Mouse (Mus musculus): ENCODE results near the gene 6330409D20Rik. TPM values are rescaled to one million over a fixed set of nuclear protein-coding genes. Genes with fewer than 3 reads are reported as not detected.

6330409D20Rik gene
- total RNA-seq, 2 experiments from 2014 or later: 2.8 to 2.9 TPM

DNA sequence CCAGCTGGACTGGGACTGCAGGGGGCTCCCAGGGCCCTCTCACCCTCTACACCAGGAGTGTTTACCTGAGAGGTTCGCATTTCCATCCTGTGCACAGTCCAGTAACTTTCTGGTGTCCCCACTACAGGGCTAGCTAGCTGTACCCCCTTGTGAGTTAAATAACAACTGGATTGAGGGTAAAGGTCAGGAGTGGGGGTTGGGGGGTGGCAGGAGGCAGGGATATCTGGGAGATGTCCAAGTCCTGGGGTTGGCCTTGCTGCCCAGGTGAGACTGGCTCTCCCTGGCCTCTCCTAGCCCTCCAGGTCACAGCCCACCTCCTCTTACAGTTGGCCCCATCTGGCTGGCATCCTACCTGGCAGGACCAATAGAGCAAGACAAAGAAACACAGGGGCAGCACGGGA lies 36.8 kb downstream of the 6330409D20Rik start, which contains the start of gene Fpgs:
TSS of gene Fpgs (minus strand) at position 125 of the 401 bp plus-strand sequence.
- DNase-seq (ENCODE audit: low spot score in 2 of 2): no peak

DNA sequence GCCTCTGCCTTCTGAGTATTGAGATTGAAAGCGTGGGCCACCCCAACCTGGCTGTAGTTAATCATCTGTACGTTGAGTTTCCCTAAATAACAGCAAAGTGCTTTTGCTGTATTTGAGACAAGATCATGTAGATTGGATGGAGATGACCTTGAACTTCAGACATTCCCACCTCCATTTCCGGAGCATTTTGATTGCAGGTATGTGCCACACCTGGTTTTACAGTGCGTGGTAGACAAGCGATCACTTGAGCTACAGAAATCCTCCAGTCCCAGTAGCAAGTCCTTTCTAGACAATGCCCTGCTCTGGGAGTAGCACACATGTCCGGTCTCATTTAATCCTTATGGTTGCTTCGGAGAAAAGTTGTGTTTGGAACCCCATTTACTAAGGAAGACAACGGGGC lies 37.8 kb downstream of the 6330409D20Rik start:
- no peak for DNase-seq (ENCODE audit: low spot score in 2 of 2)

DNA sequence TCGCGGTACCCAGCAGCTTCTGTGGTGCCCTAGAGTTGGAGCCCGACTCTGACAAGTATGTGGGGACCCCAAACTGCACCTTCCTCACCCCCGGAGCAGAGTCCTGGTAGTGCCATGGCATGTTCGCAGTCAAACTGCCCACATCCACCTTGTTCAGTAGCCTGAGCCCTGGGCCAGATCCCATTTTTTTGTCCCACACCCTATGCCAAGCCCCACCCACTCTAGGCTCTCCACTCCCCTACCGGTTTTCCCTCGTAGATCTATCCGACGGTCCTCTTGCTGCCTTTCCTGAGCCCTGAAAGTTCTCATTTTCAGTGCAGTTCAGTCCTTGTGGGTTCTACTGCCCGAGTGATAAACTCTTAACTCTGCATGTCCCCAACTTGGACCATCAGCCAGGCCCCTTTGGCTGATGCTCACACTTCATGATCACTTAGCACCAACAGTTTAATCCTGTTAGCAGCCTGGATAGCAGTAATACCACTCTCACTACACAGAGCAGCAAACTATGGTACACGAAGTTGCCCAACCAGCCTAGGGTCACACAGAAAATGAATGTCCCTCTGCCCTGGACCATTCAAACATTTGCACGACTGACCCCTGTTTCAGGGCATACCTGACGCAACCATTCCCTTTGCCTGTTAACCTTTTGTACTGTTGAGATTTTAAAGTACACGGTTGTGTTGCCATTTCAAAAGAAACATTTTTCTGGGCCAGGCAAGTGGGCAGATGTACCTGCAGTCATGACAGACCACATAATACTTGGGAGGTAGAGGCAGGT lies 39.7 kb downstream of the 6330409D20Rik start:
- DNase-seq (ENCODE audit: low spot score in 2 of 2): no peak

DNA sequence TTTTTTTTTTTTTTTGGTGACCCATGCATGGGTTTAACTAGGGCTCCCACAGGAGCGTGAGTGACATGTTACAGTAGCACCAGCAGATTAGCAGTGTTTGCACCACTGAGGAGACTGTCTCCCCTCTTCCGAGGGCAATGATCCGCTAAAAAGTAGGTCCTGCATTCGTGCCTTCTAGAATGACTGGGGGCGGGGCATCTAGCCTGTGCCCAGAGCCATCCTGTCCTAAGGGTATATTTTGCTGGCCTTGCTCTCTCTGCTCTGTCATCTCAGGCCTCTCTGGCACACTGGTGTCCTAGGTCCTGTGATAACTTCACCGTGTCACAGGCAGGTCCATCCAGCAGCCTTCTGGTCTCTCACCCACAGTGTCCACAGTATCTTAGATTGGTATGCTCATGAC lies 41.1 kb downstream of the 6330409D20Rik start:
- DNase-seq (ENCODE audit: low spot score in 2 of 2): no peak

DNA sequence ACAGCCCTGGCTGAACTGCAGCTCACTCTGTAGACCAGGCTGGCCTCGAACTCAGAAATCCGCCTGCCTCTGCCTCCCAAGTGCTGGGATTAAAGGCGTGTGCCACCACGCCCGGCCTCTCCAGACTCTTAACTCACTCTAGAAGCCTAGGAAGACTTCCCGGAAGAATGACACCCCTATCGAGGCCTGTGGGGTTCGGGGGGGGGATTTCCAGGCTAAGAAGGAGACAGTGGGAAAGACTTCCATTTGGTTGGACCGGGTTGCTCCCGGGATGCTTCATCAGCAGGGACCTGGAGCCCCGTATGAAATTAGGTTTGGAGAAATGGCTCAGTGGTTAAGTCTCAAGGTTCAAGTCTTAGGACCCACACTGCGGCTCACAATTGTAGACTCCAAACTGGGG lies 46.1 kb downstream of the 6330409D20Rik start:
- no peak for DNase-seq (ENCODE audit: low spot score in 2 of 2)

DNA sequence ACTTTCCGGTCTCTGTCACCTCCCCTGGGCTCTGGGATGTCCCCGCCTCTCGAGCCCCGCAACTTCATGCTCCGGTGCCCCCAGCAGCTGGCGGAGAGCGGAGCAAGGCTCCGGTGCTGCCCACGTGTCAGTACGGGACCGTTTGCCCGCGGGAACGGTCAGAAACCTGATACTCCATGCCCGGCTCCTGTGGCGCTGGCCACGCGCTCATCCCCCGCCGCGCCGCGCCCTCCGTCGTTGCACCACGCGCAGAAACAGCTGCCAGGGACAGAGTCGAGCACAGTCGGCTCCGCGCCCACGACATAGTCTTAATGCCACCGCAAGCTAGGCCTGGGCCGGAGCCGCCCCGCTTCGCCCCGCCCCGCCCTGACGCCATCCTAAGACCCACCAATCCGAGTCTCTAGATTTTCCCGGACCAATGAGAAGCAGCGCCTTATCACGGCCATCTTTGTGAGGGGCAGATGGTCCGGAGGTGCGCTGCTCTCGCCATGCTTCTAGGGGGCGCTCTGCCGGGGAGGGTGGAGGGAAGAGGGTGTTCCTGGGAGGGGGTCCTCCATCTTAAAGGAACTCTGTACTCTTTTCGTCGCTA lies 46.9 kb downstream of the 6330409D20Rik start:
- DNase-seq (ENCODE audit: low spot score in 2 of 2): peak; percentile 94 to 97

DNA sequence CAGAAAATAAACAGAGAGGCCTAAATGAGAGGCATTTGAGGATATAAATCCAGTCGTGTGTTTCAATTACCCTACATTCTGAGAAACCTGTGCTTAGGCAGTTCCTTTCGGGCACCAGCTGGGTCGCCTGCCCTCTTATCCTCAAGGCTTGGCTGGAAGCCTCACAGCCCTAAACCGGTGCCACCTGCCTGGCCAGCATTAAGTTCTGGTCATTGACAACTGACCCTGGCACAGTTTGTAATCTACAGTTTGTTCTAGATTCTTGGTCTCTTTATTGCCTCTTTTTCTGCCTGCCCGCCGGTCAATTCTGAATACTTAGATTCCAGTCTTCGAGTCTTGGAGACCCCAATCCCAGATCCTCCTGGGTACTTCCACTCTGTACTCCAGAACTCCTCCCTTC lies 47.5 kb downstream of the 6330409D20Rik start:
- no peak for DNase-seq (ENCODE audit: low spot score in 2 of 2)

DNA sequence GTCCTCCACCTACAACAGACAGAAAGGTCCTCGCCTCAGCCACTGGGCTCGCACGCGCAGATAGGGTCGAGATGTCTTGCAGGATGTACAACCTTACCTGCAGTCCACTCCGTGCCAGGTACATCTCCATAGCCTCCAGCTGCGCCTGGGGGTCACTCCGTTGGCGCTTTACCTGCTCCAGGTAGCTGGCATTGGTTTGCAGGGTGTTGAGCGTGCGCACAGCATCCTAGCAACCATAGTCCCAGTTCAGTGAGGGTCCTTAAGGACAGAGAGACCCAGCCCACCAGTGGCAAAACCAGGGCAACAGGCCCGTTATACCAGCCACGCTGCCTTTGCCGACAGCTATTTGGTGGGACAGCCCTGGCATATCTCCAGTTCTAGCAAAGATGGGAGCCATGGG lies 48.3 kb downstream of the 6330409D20Rik start:
- no peak for DNase-seq (ENCODE audit: low spot score in 2 of 2)

DNA sequence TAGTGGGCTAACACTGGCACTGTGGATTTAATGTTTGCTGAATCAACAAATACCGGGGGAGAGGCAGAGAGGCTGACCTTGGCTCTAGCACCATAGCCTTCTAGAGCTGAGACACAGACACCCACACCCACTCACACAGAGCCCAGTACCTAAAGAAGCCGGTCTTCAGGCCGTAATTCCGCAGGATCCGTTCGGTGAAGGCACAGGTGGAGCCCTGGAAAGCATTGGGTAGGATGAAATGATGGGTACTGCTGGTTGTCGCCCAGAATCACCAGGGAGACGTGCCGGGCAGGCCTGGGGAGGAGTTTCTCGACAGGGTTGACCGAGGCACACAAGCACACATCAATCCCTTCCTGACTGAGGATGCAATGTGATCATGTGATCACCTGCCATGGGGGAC lies 49.8 kb downstream of the 6330409D20Rik start:
- no peak for DNase-seq (ENCODE audit: low spot score in 2 of 2)

DNA sequence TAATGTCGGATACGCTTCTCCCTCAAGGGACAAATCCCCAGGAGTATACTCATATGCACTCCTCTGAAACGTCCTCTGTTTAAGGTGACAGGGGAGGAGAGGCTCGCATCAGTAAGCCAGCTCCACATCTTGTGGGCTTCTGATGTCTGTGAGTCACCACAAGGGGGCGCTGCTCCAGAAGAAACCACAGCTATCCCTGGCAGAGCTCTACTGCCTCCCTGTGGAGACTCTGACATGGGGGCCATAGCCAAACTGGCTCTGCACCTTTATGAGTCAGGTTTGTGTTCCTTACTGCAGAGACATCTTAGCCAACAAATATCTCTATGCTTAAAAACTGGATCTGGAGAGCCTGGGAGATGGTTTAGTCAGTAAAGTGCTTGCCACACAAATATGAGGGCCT lies 51.4 kb downstream of the 6330409D20Rik start:
- peak; percentile 82 to 94 for DNase-seq (ENCODE audit: low spot score in 2 of 2)

DNA sequence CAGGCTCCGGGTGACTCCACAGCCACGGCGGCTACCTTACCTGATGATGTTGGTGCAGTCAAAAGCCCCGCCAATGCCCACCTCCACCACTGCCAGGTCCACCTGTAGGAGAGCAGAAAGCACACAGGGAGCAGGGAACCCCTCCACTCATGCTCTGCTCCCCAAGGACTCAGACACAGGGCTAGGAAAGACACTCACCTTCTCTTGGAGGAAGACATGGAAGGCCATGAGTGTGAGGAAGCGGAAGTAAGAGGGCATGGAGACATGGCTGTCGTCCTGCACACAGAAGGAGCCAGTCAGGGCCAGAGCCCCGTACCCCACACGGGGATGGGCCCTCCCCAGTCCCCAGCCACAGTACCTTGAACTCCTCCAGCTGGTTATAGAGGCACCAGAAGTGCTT lies 53.3 kb downstream of the 6330409D20Rik start:
- DNase-seq (ENCODE audit: low spot score in 2 of 2): no peak

DNA sequence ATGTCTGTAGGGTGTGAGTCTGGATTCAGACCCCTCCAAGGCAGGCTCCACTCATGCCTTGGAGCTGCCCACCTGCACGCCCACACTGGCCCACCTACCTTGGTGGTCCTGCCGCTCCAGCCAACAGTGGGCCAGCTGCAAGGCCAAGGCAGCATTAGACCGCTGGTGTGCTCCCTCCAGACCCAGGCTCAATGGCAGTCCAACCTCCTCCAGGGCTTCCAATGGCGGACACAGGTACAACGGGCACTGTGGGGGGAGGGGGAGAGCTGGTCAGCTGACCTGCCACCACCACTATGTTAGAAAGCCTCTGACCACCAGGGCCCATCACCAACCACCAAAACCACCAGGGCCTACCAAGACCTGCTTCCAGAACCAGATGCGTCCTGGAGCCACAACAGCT lies 54.2 kb downstream of the 6330409D20Rik start:
- DNase-seq (ENCODE audit: low spot score in 2 of 2): no peak

DNA sequence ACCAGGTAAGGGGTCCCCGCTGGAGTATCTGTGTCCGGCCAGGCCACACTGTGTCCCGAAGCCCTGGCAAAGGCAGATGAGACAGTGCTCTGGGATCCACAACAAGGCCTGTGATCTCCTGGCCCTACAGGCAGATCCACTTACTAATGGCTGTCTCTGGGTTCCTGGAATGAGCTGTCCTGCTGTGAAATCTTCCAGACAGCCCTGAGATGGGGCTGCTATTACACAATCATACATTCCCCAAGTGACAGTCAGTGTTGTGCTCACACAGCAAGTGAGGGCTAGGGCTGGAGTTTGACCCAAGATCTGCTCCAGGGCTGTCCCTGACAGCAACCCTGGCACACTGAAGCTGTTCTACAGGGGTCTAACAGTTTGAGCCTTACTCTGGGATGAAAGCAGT lies 55.0 kb downstream of the 6330409D20Rik start:
- DNase-seq (ENCODE audit: low spot score in 2 of 2): no peak

DNA sequence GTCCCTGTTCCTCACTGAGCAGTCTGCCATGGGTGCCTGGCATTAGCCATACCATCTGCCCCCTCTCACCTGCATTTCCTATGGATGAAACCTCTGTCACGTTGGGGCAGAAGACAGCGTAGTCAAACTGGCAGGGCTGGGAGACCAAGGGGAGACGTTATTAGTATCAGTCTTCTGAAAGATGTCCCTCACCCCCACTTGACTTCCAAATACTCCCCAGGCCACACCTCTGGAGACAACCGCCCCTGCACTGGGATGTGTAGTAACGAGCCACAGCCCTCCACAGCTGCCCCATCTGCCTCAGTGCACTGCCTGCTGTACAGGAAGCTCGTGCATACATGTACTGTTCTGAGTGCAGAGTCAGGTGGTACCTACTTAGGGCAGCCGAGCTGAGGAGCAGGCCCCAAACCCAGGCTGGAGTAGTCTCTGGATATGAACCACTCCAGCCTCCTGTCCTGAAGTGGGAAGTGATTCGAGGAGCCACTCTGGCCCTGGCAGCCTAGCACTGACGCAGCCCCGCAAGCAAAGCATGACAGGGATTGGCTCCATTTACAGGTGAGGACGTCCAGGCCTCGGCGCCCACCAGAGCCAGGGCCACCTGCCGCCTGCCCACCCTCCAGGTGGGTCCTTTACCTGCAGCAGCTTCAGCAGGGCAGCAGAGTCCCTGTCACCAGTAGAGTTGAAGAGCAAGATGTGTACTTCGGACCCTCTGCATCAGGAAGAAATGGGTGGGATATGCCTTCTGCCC lies 56.0 kb downstream of the 6330409D20Rik start:
- no peak for DNase-seq (ENCODE audit: low spot score in 2 of 2)

DNA sequence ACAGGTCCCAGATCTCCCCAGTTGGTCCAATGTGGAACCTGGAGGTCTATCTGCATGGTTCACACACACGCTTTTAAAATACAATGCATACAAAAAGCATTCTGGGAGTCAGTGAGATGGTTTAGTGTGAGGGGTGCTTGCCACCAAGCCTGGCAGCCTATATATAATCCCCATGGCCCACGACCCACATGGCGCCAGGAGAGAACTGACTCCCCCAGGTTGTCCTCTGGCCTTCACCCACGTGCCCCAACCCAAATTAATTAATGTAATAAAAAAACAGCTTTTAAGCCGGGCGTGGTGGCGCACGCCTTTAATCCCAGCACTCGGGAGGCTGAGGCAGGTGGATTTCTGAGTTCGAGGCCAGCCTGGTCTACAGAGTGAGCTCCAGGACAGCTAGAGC lies 57.1 kb downstream of the 6330409D20Rik start:
- DNase-seq (ENCODE audit: low spot score in 2 of 2): no peak

DNA sequence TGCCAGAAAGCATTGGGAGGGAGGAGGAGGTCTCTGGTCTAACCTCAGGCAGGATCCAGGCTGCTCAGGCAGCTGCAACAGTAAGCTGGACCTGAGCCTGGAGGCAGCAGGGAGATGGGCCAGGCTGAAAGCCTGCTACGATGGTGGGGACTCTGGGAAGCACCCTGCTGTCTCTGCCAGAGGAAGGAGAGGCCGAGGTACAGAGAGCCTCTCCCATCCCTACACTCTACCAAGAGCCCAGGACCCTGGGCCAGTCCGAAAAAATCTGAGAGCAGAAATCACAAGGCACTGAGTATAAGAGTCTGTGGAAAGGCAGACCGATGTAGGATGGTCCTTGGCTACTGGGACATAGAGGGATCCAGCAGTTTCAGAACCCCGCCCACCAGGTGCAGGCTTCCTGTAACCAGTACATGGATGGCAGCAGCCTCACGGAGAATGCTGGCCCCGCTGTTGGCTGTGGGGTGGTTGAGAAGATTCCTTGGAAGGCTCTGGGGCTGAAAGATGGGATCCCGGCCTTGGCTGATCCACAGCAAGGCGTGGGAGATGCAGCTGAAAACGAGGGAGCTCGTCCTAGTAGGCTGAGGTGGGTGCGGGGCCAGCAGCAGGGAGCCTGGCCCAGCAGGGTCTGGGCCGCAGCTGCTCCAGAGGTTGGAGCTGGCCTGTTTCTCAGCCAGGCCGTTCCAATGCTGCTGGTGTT lies 57.9 kb downstream of the 6330409D20Rik start:
- DNase-seq (ENCODE audit: low spot score in 2 of 2): no peak

Small RNA genes within 50 kb of the gene (microRNA-seq; reads per million reads assigned to microRNA genes)
- gene Mir2861: 0 to 0.28 reads per million in 2 experiments
- 0 reads per million in 2 experiments for gene Mir3960
- 0 to 1.1 reads per million in 2 experiments for gene Mir8093

Other genes with a start within 250 kb of the 6330409D20Rik start
- 10 to 100 TPM; 50.2 to 52.9 TPM for gene Fam102a, start 205.7 kb downstream of the 6330409D20Rik start, total RNA-seq (2021)
- 10 to 100 TPM; 78.8 to 90.1 TPM for gene Dpm2, start 170.2 kb downstream of the 6330409D20Rik start, total RNA-seq (2021)
- 1 to 10 TPM; 4.4 to 7.2 TPM for gene Pip5kl1, start 166.2 kb downstream of the 6330409D20Rik start, total RNA-seq (2021)
- gene 9430097D07Rik, start 165.3 kb downstream of the 6330409D20Rik start, total RNA-seq (2021): under 1 TPM; 0.44 to 0.93 TPM
- gene St6galnac4, start 153.9 kb downstream of the 6330409D20Rik start, total RNA-seq (2021): 10 to 100 TPM; 41.7 to 42.1 TPM
- gene St6galnac6, start 141.3 kb downstream of the 6330409D20Rik start, total RNA-seq (2021): 100 to 1,000 TPM in 1 of 2 experiments, 10 to 100 TPM in 1; 99.0 to 106 TPM
- 100 to 1,000 TPM; 124 to 125 TPM for gene Ak1, start 119.3 kb downstream of the 6330409D20Rik start, total RNA-seq (2021)
- gene Eng, start 94.4 kb downstream of the 6330409D20Rik start, total RNA-seq (2021): 10 to 100 TPM; 27.0 to 28.8 TPM
- 10 to 100 TPM; 11.6 to 13.0 TPM for gene Fpgs, start 36.9 kb downstream of the 6330409D20Rik start, total RNA-seq (2021)
- gene Cdk9, start 27.9 kb downstream of the 6330409D20Rik start, total RNA-seq (2021): 10 to 100 TPM; 88.8 to 91.1 TPM
- 10 to 100 TPM; 31.4 to 33.2 TPM for gene Sh2d3c, start 20.0 kb downstream of the 6330409D20Rik start, total RNA-seq (2021)
- gene Tor2a, start 16.2 kb upstream of the 6330409D20Rik start, total RNA-seq (2021): 10 to 100 TPM; 29.7 to 31.2 TPM
- 1 to 10 TPM in 1 of 2 experiments, under 1 TPM in 1; 0.33 to 1.6 TPM for gene Ttc16, start 34.6 kb upstream of the 6330409D20Rik start, total RNA-seq (2021)
- gene Ptrh1, start 34.8 kb upstream of the 6330409D20Rik start, total RNA-seq (2021): 1 to 10 TPM; 7.1 to 8.6 TPM
- gene Cfap157, start 43.4 kb upstream of the 6330409D20Rik start, total RNA-seq (2021): 1 to 10 TPM in 1 of 2 experiments, under 1 TPM in 1; 0.21 to 1.2 TPM
- 100 to 1,000 TPM; 601 to 619 TPM for gene Stxbp1, start 106.2 kb upstream of the 6330409D20Rik start, total RNA-seq (2021)
- gene Fam129b, start 135.1 kb upstream of the 6330409D20Rik start, total RNA-seq (2021): 10 to 100 TPM; 15.2 to 18.7 TPM
- 100 to 1,000 TPM; 120 to 122 TPM for gene Rpl12, start 220.5 kb upstream of the 6330409D20Rik start, total RNA-seq (2021)
- 10 to 100 TPM; 33.9 to 38.2 TPM for gene Lrsam1, start 220.6 kb upstream of the 6330409D20Rik start, total RNA-seq (2021)
- gene Slc2a8, start 241.1 kb upstream of the 6330409D20Rik start, total RNA-seq (2021): 10 to 100 TPM; 24.0 to 25.4 TPM